Mouse (Mus musculus) urinary bladder, postnatal 4 days (tissue): Measurements from ENCODE around the gene Slamf6.

Source experiments
- DNase-seq, 2 experiments: peaks; one replicate each; pipeline ENCODE4 v3.0.0; 2021 to 2022; ENCODE audit warnings: low spot score in 2 of 2

Slamf6 gene

DNA sequence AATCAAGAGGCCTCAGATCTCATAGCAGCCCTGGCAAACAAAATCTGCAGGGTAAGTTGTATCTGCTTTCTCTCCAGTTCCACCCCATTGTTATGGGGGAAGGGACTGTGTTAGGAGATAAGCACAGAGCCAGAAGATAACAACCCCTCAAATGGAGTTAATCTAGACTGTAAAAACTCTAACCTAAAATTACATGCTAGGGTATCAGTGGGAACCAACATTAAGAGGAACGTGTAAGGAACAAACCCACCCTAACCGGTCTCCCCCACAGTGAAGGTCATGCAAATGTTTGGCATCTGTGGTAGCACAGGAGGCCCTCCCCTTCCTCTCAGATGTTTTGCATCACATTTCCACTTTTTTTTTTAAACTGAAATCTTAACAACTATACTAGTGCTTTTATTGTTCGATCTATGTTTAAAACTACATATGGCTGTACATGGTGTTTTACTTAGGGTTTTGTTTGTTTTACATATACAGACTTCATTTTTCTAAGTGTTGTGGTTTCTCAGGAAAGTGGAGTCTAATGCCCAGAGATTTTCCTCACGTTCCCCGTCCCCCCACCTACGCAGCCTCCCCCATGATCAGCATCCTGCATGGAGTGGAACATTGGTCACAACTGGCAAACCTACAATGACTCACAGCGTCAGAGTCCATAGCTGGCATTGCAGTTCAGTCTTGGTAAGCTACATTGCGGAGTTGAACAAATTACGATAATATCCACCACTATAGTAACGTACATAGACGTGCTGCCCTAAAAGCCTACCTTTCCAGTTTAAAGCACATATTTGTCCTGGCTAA, 77.8 kb downstream of the Slamf6 start:
- DNase-seq, result no peak

DNA sequence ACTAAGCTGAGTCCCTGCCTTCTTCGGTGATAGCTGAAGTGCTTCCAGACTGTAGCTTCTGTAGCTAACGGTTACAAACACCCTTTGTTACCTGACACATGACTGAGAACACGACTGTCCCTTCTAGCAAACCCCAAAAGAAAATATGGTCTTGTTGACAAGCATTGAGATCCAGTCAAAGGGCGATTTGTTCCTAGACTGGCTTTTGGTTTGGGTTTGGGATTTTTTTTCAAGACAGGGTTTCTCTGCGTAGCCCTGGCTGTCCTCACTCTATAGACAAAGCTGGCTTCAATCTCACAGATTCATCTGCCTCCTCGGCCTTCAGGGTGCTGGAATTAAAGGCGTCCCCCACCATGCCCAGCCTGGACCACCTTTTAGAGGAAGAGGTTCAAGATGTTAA, 79.4 kb downstream of the Slamf6 start:
- no peak for DNase-seq

DNA sequence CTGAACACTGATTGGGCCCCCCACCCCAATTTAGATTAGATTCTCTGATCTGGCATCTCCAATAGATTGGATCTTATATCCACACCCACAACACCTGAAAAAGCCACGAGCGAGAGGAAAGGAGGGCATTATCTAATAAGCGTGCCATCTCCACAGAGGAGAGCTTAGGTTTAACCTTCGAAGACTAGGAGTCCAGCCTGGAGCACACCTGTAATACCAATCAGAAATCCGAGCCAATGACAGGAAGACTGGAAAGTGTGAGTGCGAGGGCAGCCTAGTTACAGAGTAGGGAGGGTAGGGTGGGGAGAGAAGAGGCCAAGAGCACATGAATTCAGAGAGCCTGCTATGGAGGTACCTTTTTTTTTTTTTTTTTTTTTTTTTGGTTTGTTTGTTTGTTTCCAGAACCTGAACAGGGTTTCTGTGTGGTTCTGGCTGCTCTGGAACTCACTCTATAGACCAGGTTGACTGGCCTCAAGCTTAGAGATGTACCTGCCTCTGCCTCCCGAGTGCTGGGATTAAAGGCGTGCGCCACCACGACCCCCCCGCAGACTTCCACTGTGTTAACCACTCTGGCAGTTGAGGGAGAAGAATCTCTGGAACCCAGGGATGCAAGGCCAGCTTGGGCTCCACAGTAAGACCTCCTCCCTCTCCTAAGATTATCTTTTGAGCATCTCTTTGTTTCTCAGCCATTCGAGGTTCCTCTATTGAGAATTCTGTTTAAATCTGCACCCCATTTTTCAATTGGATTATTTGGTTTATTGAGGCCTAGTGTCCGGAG, 81.7 kb downstream of the Slamf6 start:
- DNase-seq, result no peak

DNA sequence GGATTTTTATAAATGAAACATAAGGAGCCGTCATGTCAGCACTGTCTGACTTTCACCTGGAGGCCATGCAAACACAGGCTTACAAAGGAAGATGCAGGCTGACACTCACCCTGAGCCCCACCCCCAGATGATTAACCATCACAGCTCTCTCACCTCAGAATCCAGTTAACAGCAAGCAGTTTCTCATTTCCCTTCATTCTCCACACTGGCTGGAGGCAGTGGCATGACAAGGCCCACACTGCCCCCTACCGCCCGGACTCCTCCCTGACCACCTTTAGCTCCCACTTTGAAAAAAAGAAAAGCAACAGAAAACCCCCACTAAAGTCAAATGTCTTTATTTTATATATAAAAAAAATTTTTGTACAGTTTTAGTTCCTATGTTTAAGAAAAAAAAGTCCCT, 83.3 kb downstream of the Slamf6 start:
- no peak for DNase-seq

DNA sequence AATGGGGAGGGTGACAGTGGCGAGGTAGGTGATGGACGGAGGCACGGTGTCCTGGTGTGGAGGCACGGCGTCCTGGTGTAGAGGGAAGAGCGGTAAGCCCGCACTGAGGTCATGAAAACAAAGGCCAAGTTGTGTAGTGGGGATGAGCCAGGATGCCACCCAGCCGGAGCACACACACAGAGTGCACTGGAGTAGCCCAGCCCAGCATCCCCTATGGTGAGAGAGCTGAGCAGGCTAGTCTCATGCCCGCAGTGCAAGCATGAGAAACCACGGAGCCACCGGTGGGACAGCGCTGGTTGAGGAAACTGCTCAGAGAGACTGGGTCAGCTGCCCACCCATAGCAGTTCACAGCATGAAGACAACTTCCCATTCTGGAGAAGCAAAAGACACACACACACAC, 84.3 kb downstream of the Slamf6 start:
- no peak for DNase-seq
